Mouse (Mus musculus): ENCODE data around the gene Ccnd3.
"Not testable (repeated sequence)": the region's sequence is repeated elsewhere in the genome, so short reads cannot be mapped to it uniquely, and the experiment has no call there.

The Ccnd3 gene

GRCm38 (mm10) chr17:47618556-47619311, 113.9 kb downstream of the Ccnd3 start:
- no peak for DNase-seq (ENCODE audit: low spot score)

GRCm38 (mm10) chr17:47622912-47623554, 118.2 kb downstream of the Ccnd3 start:
- DNase-seq (ENCODE audit: low spot score) = no peak

- DNase-seq (ENCODE audit: low spot score) = not testable (repeated sequence)
Measured at GRCm38 (mm10) chr17:47624572-47624971, 119.7 kb downstream of the Ccnd3 start.

DNA sequence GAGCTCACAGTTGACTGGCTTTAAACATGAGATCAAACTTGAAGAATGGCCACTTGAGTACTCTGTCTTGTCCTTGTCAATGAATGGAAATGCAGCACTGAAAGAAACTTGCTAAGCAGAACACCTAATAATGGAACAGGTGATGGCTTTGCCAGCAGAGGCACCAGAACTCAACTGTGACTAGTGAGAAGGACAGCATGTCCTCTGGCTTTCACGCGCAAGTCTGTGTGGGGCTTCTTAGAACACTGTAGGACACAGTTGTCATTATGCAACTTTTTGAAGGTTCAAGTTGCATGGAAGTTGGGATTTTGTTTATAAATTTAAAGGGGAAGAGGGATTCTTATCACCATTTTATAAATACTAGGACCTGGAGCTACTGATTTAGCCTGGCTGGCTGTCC, 120.2 kb downstream of the Ccnd3 start:
- DNase-seq (ENCODE audit: low spot score) = no peak

DNA sequence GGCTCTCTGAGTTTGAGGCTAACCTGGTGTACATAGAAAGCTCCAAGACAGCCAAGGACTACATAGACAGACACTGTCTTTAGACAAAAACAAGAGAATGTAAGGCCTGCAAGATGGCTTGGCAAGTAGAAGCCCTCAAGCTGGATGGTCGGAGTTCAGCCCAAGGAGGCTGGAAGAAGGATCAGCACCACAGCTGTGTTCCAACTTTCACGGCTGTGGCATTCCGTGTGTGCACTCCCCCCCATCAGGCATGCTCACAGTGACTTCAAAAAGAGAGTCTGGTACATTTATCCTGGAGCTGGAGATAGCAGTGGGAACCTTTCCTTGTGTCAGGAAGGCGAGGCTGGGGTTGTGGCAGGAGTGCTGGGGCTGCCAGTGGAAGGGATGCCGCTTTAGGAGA, 121.2 kb downstream of the Ccnd3 start:
- DNase-seq (ENCODE audit: low spot score) = no peak

DNA sequence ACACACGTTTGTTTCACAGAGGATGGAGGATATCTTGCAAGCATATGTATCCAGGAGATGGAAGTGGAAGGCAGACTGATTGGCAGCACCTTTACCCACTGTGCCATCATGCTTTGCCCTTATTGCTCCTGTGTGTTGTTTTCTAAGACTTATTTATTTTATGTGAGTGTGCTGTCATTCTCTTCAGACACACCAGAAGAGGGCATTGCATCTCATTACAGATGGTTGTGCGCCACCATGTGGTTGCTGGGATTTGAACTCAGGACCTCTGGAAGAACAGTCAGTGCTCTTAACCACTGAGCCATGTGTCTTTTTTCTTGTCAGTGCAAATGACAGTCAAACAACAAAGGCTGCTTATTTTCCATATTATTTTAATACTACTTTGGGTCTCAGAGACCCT, 122.9 kb downstream of the Ccnd3 start:
- no peak for DNase-seq (ENCODE audit: low spot score)

- peak; percentile 96 for DNase-seq (ENCODE audit: low spot score)
Measured at GRCm38 (mm10) chr17:47628851-47629676, 124.2 kb downstream of the Ccnd3 start.

DNA sequence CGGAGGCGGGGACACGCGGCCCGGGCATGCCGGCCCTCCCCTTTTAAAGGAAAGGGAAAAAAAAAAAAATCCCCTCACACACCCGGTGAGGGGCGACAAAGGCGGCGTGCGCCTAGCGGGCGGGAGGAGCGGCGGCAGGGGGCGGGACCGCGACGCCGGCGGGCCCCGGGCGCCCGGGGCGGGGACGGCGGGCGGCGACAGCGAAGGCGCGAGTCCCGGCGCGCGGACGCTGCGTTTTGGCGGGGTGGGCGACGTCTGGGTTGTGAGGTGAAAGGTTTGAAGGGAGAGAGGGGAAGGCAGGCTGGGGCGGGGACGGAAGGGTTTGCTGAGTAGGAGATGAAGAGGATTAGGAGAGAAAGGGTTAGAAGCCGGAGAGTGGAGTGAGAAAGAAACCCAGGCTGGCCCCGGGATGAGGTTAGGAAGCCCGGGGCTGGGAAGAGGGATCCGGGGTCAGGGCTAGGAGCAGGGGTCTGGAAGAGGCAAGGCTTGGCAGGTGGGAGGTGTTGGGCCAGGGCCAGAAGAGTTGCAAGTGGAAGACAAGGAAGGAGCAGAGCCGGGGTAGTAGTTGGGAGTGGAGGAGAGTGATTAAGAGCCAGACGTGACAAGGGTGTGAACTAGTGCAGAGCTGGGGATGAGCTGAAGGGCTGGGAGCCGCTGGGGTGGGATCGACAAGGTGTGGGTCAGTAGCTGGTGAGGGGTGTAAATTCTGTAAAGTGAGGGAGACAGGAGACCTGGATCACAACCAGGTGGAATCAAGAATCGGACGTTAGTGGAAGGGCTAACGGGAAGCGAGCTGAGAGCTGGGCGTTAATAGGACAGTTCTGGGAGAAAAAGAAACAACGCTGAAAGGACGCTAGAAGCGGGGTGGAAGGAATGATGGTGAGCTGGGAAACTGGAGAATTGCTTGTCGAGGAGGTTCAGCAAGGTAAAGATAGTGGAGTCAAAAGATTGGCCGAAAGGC, 125.1 kb downstream of the Ccnd3 start:
- peak; percentile 37 for DNase-seq (ENCODE audit: low spot score)

- no peak for DNase-seq (ENCODE audit: low spot score)
Measured at GRCm38 (mm10) chr17:47630678-47631065, 125.8 kb downstream of the Ccnd3 start, which contains the start of gene Usp49. Gene Usp49, plus strand, starts transcription at chr17:47630690.

DNA sequence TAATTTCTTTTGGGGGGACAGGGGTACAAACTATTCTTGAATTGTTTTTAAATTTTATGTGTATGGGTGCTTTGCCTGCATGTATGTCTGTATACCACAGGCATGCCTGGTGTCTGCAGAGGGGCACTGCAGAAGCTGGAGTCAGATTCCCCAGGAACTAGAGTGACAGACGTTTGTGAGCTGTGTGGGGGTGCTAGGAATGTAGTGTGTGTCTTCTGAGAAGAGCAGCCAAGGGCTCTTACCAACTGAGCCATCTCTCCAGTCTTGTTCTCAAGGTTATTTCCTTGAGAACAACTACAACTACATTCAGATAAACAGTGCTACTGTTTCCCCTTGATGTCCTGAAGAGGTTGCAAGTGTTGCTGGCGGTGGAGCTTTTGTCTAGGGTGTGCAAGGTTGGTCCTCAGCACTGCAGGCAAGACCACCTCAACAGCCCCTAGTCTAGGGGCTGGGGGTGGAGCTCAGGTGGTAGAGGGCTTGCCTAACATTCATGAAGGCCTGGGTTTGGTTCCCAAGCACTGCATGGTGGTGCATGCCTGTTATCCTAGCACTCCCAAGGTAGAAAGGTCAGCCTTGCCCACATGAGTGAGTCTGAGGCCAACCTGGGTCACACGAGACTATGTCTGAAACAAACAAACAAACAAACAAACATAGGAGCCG, 127.5 kb downstream of the Ccnd3 start:
- no peak for DNase-seq (ENCODE audit: low spot score)

DNA sequence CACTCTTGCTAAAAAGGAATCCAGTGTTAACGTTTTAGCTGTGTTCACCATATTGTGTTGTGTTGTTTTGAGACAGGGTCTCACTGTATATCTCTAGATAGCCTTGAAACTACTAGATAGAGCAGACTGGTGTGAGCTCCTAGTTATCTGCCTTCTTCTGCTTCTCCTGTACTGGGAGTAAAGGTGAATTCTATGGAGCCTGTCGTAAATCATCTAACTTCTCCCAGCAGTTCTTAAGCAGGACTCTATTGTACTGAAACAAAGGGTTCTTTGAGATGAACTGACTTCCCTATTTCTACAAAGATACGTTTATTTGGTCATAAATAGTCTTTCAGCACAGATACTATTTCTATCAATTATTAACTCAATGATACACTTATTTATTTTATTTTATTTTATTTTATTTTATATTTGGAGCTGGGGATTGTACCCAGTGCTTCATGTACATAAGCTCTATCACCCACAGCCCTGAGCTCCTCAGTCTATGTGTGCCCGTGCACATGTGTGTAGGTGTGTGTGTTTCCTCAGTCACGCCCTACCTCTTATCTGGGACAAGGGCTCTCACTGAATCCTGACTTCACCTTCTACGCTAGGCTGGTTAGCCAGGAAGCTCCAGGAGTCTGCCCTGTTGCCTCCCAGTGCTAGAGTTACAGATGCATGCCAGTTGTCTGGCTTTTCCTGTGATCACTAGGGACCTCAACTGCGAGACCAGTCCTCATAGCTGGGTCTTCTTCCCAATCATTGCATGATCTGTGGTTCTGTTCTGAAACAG, 129.3 kb downstream of the Ccnd3 start:
- no peak for DNase-seq (ENCODE audit: low spot score)

DNA sequence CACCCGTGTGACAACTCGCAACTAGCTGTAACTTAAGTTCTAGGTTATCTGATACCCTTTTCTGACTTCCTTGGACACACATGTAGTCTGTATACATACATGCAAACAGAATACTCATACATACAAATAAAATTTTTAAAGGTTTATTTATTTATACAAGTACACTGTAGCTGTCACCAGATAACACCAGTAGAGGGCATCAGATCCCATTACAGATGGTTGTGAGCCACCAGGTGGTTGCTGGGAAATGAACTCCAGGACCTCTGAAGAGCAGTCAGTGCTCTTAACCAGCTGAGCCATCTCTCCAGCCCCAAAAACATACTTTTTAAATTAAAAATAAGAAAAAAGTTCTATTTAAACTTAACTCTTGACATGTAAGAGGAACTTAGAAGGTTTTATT, 138.1 kb downstream of the Ccnd3 start:
- DNase-seq (ENCODE audit: low spot score) = no peak

DNA sequence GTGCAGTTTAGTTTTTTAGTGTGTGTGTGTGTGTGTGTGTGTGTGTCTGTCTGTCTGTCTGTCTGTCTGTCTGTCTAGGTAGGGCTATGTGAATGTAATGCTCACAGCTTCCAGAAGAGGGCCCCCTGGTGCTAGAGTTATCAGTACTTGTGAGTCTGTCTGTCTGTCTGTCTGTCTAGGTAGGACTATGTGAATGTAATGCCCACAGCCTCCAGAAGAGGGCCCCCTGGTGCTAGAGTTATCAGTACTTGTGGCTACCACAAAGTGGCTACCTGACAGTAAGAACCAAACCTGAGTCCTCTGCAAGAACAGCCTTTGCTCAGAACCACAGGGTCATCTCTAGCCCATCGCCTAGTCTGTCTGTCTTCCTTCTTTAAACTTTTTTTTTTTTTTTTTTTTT, 141.8 kb downstream of the Ccnd3 start:
- peak; percentile 62 for DNase-seq (ENCODE audit: low spot score)

- no peak for DNase-seq (ENCODE audit: low spot score)
Measured at GRCm38 (mm10) chr17:47648966-47649365, 144.1 kb downstream of the Ccnd3 start.
